Comparison of ENCODE assay signal across 21 mouse cellular contexts in the genomic region with DNA sequence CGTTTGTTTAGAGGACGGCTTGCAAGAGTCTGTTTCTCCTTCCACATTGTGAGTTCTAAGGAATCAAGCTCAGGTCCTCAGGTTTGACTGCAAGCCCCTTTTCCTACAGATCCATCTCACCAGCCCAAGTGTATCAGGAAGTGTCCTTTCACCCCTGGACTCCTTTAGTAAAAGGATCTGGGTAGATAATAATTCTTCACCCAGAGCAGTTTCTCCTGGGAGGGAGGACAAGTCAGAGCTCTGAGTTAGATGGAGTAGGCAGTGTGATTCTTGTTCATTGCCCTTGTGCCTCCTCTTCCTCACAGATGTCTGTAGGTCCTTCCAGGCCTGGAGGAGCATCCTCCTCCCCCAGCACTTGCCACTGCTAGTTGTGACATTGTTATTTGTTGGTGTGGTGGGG.
"Had no signal": no experiment of that assay in that cellular context is flagged by ENCODE, and none has a peak within 500 bp of the region (broad histone marks: within the 10 kb centered on the region; RNA-seq: fewer than 3 reads in every experiment).

No protein-coding gene starts in this region.

- H3K4me1 ChIP-seq: hindbrain, embryonic 13.5 days; hindbrain, embryonic 15.5 days; kidney, embryonic 15.5 days; limb, embryonic 10.5 days; limb, embryonic 12.5 days had no signal

- ATAC-seq: hindbrain, postnatal 0 days; intestine, embryonic 16.5 days had no signal

- H3K9me3 ChIP-seq: heart, embryonic 13.5 days; heart, embryonic 15.5 days; hindbrain, embryonic 13.5 days; hindbrain, embryonic 15.5 days; kidney, embryonic 15.5 days; limb, embryonic 10.5 days; limb, embryonic 12.5 days had no signal

- DNase-seq: gastrocnemius, postnatal 14 days; gastrocnemius, postnatal 36 days; heart, adult 18-20 months; heart, postnatal 14 days; heart, postnatal 36 days; kidney, adult 11 months; kidney, adult 9 months; kidney, postnatal 25 days; kidney, postnatal 4 days had no signal

- H3K27ac ChIP-seq: heart, embryonic 13.5 days; heart, embryonic 15.5 days; hindbrain, embryonic 13.5 days; hindbrain, embryonic 15.5 days; hindbrain, postnatal 0 days; kidney, embryonic 15.5 days; kidney, postnatal 0 days; layer of hippocampus, adult 2 months; left cerebral cortex, adult 2 months; limb, embryonic 10.5 days; limb, embryonic 12.5 days had no signal

- H3K4me3 ChIP-seq: heart, embryonic 13.5 days; heart, embryonic 15.5 days; hindbrain, embryonic 13.5 days; hindbrain, embryonic 15.5 days; kidney, embryonic 15.5 days; layer of hippocampus, adult 2 months; left cerebral cortex, adult 2 months; limb, embryonic 10.5 days; limb, embryonic 12.5 days had no signal

- H3K9ac ChIP-seq: heart, embryonic 13.5 days; heart, embryonic 15.5 days; hindbrain, embryonic 13.5 days; hindbrain, embryonic 15.5 days; kidney, embryonic 15.5 days; limb, embryonic 12.5 days had no signal

- H3K4me2 ChIP-seq: heart, embryonic 13.5 days; heart, embryonic 15.5 days; hindbrain, embryonic 13.5 days; hindbrain, embryonic 15.5 days; kidney, embryonic 15.5 days; limb, embryonic 12.5 days had no signal

- H3K27me3 ChIP-seq: heart, embryonic 13.5 days; heart, embryonic 15.5 days; hindbrain, embryonic 13.5 days; hindbrain, embryonic 15.5 days; kidney, embryonic 15.5 days; limb, embryonic 12.5 days had no signal
